Mouse (Mus musculus): ENCODE data around the gene Tceanc2.
A peak's percentile ranks its signal among the peaks of the same experiment; 100 is the strongest.

The Tceanc2 gene

GRCm38 (mm10) chr4:107178182-107178829 lies 610 bp downstream of the Tceanc2 start, which contains the start of gene Tmem59:
Gene Tmem59, plus strand, starts transcription at chr4:107178399.
- peak; percentile 91 for DNase-seq (ENCODE audit: low spot score)

GRCm38 (mm10) chr4:107177506-107177905 lies 1.4 kb downstream of the Tceanc2 start:
- DNase-seq (ENCODE audit: low spot score): no peak

GRCm38 (mm10) chr4:107167798-107168197 lies 11.1 kb downstream of the Tceanc2 start:
- DNase-seq (ENCODE audit: low spot score): no peak

GRCm38 (mm10) chr4:107166700-107167099 lies 12.2 kb downstream of the Tceanc2 start:
- no peak for DNase-seq (ENCODE audit: low spot score)

GRCm38 (mm10) chr4:107163756-107164587 lies 14.9 kb downstream of the Tceanc2 start:
- DNase-seq (ENCODE audit: low spot score): peak; percentile 52

GRCm38 (mm10) chr4:107163341-107163740 lies 15.6 kb downstream of the Tceanc2 start:
- peak; percentile 25 for DNase-seq (ENCODE audit: low spot score)

- DNase-seq (ENCODE audit: low spot score): no peak
These were observed 18.7 kb downstream of the Tceanc2 start for GRCm38 (mm10) chr4:107160181-107160580.

GRCm38 (mm10) chr4:107159166-107159773 lies 19.6 kb downstream of the Tceanc2 start:
- DNase-seq (ENCODE audit: low spot score): no peak

- DNase-seq (ENCODE audit: low spot score): no peak
These were observed 21.9 kb downstream of the Tceanc2 start for GRCm38 (mm10) chr4:107156983-107157401.

GRCm38 (mm10) chr4:107152571-107152970 lies 26.3 kb downstream of the Tceanc2 start:
- no peak for DNase-seq (ENCODE audit: low spot score)

GRCm38 (mm10) chr4:107150991-107151390 lies 27.9 kb downstream of the Tceanc2 start:
- no peak for DNase-seq (ENCODE audit: low spot score)

- DNase-seq (ENCODE audit: low spot score): no peak
These were observed 35.4 kb downstream of the Tceanc2 start for GRCm38 (mm10) chr4:107143511-107143910.

GRCm38 (mm10) chr4:107139836-107140631 lies 38.9 kb downstream of the Tceanc2 start:
- DNase-seq (ENCODE audit: low spot score): no peak

- DNase-seq (ENCODE audit: low spot score): no peak
These were observed 39.7 kb downstream of the Tceanc2 start for GRCm38 (mm10) chr4:107138948-107139835.

GRCm38 (mm10) chr4:107136531-107136930 lies 42.4 kb downstream of the Tceanc2 start:
- no peak for DNase-seq (ENCODE audit: low spot score)

- no peak for DNase-seq (ENCODE audit: low spot score)
These were observed 43.3 kb downstream of the Tceanc2 start for GRCm38 (mm10) chr4:107135663-107136062.

GRCm38 (mm10) chr4:107134891-107135290 lies 44.0 kb downstream of the Tceanc2 start:
- no peak for DNase-seq (ENCODE audit: low spot score)

GRCm38 (mm10) chr4:107130534-107130933 lies 48.4 kb downstream of the Tceanc2 start:
- DNase-seq (ENCODE audit: low spot score): no peak

- no peak for DNase-seq (ENCODE audit: low spot score)
These were observed 49.5 kb downstream of the Tceanc2 start for GRCm38 (mm10) chr4:107129373-107129772.

- DNase-seq (ENCODE audit: low spot score): no peak
These were observed 50.8 kb downstream of the Tceanc2 start for GRCm38 (mm10) chr4:107127901-107128669.
